Mouse (Mus musculus) CD8-positive naive resting alpha-beta T cell, adult 2 months (primary cell): ENCODE results near the gene Zfp366.
"Not testable (repeated sequence)": the region's sequence is repeated elsewhere in the genome, so short reads cannot be mapped to it uniquely, and the experiment has no call there.

ENCODE experiments used
- DNase-seq, 2 experiments: peaks; one replicate each; pipeline ENCODE4 v3.0.0; 2022; ENCODE audit warnings: low read depth in 2 of 2, low spot score in 2 of 2

Zfp366 gene

DNA sequence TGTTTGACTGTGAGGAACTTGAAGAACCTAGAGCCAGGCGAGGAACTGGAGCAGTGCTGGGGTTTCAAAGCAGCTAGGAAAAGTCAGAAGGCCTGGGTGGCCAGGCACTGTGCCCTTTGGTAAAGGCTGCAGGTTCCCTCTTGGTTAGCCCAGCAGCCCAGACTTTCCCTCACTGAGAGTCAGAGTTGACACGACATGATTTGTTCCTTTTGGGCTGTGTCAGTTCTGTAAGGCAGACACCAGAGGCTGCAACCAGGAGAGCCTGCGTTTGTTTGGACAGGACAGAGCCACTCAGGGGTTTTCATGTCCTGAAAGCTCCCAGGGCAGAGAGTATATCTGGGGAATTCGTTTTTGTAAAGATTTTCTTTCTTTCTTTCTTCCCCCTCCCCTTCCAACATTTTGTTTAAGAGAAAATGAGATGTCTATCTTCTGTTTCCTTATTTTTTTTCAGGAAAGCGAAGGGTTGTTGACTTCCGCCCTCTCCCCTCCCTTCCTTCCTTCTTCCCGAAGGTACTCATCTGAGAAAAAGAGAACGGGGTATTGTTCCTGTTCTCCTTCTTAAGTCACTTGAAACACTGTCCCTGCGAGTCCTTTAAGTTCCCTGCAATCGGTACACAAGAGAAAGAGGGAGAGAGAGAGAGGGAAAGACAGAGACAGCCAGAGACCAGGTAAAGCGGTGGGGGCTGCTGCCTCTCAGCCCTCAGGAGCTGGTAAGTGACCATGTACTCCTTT is at the start of gene Zfp366:
TSS of gene Zfp366 (plus strand) at position 669 of the 732 bp plus-strand sequence.
- DNase-seq, result no peak

DNA sequence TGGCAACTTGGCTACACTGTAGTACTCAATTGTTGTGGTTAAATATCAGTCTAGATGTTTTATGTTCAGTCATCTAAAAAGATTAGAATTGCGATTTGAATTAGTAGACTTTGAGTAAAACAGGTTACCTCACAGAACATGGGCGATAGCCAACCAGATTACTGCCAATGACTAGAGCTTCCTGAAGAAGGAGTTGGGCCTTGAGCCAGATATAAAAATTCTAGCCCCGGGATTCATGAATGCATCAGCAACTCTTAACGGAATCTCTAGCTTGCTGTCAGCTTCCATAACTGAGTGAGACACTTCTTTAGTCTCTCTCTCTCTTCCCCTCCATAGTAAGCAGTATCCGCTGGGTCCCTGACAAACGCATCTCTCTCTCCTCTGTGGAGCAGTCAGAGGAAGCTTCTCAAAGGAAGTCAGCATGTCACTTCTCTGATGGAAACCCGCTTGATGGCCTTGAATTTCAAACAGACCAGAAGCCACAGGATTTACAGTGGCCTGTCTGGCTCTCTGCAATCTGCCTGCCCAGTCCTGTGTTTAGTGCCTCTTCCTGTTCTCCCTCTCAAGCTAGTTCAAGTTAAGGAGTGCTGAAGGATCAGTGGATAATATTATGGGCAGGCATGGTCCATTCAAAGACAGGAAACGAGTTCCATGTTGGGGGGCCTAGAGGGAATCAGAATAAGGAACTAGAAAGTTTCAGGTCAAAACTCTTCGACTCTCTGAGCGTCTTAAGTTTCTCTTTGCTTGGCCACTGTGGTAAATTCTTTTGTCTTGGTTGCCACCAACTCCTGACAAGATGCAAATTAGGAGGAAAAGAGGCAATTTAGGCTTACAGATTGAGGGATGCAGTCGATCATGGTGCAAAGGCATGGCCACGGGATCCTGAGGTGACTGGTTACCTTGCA is 46.0 kb upstream of the Zfp366 start:
- DNase-seq, result no peak

DNA sequence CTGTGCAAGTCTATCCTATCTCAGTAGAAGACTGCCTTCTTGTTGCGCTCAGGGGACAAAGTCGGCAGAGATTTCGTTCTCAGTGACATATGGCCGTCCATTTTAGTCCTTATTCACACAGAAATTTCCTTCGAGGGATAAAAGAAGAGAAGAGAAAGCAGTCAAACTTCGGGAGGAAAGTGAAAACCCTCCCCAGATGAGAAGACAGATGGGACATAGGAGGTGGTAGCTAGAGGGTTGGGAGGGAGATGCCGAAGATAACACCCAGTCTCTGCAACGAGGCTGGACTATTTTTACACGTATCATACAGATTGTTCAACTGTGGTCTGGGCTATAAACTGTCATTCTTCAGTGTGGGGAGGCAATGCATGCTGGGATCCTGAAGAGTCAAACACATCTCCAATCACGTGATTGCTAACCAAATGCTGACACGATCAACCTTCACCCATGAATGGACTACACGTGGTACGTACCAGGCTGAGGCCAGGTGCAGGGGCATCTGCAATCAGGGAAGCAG is 38.2 kb upstream of the Zfp366 start:
- DNase-seq, result no peak

DNA sequence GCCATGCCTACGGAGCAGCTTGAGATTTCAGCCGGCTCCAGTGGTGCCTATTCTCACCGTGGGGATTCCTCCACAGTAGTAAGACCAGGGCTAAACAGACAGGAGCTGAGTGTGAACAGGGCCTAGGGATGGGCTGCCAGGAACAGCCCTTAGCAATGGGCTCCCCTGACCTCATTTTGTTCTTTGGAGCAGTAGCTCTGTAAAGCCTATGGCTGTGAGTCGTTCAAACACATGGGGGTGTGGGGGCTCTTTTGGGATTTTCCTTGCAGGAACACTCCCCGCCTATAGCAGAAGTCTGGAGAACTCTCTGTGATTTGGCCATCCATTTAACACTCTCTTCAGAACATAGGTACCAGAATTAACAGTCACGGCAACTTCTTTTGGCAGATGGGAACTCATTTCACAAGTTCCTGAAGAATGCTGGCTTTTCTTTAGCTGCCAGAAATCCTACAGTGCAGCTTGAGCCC is 36.9 kb upstream of the Zfp366 start:
- DNase-seq, result no peak

DNA sequence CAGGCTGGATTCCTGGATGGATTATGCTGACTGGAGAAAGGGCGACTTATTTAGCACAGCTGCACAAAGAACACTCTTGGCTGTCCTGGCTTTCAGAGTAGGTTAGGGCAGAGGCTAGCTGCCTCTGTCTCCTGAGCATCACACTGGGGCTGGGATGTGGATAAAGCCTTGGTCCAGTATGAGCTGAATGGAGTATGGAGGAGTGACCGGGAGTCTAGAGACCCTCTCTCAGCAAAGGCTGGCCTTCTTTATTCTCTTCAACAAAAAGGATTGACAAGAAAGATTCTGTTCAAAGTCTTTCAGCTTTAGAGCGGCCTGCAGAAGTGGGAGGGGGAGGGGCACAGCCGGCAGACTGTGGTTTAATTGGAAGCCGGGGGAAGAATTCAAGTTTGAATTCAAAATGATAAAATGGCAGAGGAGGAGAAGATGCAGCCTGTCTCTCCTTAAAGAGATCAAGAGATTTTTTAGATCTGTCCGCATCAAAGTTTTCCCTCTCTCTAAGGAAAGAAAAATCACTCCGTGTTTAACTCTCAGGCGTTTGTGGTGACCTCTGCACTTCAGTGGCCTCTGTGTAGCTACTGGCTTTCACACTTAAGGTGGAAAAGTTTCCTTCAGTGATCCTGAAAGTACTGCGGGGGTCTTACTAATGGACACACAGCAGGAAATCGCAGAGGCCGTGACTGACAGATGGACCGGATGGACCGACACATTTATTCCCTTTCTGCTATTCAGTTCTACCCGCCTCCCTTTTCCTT is 34.9 kb upstream of the Zfp366 start:
- no peak for DNase-seq

DNA sequence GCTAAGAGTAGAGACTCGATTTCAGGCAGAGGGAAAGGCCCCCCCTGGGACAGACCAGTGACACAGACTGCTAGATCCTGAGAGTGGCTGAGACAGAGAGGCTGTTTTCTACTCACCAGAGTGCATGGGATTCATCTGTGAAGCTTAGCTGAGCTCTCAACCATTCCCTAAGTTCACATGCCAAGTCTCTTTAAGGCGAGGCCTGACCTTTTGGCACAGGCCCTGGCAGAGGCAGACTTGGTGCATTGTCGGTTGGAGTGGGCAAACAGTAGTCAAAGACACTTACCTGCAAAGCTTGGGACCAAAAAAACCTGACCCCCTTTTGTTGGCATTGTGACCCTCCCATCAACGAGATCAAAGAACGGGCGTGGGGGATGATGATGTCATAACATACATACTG is 34.0 kb upstream of the Zfp366 start:
- no peak for DNase-seq

DNA sequence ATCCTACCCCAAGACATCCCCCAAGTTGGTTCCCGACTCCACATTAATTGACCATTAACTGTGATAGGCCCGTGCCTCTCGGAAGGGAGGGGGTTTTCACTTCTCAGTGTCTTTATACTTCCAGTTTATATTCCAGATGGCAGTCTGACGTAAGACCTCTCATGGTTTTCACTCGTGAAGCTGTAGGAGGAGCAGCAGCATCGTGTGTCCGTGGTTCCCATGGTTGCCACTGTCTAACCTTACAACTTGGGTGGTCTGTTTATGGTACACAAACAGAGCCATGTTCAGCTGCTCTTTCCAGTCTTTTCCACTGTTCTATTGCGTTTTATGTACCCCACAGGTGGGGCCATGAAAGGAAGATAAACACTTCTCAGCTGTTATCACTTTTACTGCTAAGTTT is 33.5 kb upstream of the Zfp366 start:
- DNase-seq, result no peak

DNA sequence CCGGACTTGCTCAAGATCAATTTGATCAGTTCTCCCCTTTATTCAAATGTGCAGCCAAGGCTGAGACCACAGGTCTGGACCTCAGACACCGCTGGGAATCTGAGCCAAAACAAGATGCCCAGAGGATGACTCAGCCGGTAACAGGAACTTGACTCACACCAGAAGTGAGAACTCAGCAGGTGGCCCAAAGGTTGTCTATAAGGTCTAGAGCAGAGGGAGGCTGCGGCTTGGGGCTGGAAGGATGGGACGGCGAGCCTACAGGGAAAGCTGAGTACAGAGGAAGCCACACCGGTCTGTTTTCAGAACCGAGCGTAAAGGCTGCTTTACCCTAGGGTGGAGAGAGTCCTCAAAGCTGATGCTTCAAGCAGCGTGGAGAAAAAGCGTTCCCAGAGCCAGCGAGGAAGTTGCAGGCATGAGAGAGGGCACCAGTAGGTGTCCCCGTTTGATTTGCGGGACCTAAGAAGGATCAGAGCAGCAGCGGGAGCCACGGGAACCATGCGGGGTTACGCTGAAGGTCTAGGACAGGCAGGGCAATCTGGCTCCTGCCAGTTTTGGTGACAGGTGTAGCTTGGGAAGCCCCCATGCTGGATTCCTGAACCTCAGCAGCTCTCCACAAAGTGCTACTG is 32.2 kb upstream of the Zfp366 start:
- no peak for DNase-seq

DNA sequence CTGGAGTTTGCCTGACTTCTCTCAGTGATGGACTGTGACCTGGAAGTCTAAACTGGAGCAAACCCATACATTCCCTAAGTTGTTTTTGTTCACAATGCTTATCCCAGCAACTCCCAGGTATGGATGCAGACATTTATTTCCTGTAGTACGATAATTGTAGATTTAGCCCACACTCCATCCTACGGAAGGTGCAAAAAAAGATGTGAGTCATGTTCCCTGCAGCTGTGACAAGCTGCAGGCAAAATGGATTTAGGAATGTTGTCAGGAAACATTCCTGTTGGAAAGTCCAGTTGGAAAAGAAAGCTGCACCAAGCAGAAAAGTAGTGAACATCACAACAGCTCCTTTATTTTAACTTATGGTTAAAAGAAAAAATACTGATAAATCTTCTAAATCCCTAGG is 26.9 kb upstream of the Zfp366 start:
- DNase-seq, result no peak

DNA sequence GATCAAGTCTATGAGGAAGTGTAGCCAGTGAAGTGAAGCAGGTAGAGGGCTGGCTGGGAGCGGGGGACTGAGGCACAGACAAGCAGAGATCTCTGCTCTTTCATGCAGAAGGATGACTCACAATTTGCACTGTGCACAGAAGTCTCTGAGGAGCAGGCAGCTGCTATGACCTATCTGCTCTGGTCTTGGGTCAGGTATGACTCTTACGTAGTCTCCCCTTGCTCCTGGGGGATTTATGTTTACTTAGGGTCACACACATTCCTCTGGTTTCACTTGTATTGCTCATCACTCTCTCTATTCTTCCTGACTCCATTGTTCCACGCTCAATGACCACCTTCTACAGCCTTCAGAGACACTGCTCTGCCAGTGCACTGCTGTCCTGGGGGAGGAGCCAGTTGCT is 25.9 kb upstream of the Zfp366 start:
- no peak for DNase-seq

DNA sequence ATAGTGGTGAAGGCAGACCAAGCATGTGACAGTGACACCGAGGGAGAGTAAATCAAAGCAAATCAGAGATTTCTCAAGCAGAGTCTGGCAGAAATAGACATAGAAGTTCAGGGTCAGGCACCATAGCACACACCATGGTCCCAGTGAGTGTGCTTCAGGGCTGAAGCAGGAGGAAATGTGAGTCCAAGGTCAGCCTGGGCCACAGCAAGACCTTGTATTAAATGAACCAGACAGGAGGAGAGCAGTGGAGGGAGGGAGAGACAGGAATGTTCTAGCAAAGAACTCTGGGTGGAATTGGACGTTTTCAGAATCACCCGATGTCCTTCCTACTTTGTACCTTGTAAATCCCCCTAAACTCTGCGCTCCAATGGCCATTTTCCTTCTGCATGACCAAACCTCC is 21.6 kb upstream of the Zfp366 start:
- no peak for DNase-seq

DNA sequence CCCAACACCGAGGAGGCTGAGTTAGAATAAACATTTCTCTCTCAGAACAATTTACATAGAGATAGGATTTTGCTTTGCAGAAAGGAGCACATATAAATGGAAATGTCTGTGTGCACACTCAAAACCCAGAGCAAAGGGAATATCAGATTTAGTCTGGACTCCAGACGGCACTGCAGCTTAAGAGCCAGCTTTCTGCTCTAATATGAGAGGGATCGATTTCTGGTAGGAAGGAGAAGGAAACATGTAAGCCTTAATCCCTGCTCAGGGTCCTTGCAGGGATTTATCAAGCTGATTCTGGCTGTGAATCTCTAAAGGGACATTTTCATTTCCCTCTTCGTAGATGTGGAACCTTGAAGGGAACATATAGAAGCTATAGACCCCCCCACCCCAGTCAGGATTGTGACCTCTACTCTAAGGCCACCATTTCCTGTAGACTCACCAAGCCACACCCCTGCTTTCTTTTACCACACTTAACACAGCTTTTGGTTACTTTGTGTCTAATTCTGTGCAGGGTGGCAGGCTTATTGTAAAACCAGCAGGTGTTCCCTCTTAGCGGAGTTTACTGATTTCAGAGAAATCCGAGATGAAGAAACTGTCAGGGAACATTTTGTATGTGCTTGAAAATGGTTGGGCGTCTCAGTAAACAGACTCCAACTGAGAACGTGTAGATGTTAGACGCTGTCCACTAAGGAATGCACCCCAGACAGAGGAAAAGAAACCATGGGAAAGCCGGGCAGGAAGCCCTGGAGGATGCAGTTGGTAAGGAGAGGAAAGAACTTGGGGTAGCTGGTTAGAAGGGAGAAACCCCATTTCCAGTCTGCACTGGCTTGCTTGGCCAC is 20.9 kb upstream of the Zfp366 start:
- no peak for DNase-seq

DNA sequence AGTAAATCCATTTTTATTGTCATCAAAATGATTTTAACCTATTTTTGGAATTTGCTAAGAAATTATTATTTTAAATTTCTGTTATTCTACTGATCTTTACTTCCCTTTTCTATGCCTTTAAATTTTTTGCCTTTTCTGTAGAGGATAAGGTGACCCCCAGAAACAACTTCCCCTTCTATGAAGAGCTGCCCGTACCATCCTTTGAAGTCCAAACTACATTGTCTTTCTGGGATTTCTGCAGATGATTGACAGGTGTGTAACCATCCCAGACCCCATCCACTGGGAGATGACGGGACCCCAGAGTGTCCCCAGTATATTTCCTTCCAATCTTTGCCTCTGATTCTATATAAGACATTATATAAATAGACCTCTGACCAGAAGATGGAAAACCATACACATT is 20.3 kb upstream of the Zfp366 start:
- DNase-seq, result no peak

DNA sequence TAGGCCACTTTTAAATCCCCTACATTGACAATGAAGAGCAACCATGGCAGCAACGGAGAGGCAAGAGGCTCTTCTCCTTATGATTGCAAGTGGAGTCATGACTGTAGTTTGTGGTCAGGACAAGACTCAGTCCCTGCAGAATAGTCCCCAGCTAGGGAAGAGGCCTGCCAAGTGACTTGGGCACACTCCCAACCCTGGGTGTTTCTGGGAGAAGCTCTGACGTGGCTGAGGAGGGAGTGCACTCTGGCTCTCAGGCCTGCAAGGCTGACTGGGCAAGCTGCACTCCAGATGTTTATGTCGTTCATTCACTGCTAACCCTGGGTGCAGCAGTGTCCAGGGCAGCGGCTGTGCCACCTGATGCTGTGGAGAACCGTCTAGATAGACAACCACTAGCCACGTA is 15.2 kb upstream of the Zfp366 start:
- DNase-seq, result no peak

DNA sequence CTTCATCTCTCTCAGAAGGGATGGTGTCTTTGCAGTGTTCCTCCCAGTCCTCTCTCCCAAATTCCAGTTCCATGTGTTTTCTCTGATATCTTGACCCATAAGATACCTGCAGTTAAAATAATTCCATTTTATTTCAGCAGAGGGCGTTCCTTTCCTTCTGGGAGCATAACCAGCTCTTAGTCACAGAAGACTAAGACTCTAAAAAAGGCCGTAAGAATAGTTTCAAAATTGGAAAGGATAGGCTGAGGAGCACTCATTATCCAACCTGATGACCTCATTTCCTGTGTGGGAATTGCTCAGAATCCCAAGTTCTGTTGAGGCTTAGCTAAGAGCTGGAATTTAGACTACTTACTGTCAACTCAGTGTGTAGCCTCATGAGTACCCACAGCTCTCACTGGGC is 14.3 kb upstream of the Zfp366 start:
- no peak for DNase-seq

DNA sequence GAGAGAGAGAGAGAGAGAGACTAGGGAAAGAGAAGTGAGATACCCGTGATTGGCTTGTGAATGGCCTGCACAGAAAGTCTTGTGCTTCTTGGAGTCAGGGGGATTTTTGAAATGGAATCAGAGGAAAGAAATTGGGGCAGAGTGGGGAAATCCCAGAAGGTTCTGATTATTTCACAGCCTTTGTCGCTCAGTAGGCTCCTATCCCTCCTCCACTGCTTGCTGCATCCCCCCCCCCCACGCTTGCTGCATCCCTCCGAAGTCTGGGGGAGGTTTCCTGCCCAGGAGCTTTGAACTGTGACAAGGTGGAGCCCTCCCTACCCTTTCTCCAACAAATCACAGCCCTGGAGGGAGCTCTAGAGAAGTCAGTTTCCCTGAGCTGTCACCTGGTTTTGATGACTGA is 10.8 kb upstream of the Zfp366 start:
- DNase-seq, result no peak

DNA sequence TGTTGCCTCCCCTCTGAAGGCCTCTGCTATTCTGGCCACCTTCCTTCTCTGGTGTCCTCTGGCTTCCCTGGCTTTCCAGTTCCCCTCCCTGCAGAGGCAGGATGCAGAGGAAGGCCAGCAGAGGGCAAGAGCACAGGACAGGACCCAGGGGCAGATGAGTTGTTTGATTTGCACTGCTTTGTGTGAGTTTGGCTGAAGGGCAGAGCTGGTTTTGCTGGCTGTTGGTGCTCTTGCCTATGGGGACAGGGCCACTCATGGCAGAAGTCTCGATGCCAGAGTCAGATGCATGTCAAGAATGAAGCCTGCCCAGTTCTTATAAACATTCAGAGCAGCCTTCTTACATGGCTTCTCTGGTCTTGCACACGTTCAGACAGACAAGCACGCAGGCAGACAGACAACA is 1.8 kb upstream of the Zfp366 start:
- not testable (repeated sequence) for DNase-seq

DNA sequence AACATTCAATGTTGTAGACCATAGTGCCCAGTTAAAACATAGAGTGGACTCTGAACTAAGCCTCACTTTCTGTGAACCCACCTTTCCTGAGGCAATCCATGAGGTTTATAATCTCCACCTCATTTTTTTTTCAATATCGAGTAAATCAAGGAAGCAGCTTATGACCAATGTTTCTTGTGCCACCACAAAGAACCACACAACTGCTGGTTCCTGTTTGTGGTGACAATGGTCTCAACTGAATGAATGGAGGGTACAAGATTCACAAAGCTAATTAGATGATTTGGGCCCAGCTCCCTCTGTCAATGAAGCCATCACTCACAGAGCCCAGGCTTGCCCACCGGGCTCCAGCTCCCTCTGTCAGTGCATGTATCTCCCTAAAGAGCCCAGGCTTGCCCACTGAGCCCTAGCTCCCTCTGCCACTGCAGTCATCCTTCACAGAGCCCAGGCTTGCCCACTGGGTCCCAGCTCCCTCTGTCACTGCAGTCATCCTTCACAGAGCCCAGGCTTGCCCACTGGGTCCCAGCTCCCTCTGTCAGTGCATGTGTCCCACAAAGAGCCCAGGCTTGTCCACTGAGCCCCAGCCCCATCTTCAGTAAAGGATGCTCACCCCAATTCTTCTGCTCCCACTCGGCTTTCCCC is 1.2 kb upstream of the Zfp366 start:
- no peak for DNase-seq

DNA sequence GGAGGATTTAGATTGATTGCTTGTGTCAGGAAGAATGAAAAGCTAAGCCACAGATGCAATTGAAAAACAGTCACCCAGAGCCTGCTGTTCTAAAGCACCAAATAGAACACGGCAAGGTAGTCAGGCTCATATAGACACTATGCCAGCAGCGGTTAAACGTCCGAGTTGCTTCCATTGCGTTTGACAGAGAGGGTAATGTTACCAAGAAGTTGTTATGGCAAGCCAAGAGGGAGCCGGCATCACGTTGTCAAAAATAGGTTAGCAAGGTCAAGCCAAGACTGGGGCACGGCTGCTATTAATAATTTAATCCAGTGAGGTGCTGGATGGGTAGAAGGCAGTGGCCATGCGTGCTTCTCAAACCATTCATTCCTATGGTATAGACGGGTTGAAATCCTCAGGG is 950 bp downstream of the Zfp366 start:
- no peak for DNase-seq
